ENCODE assay signal across 8 mouse cellular contexts in genomic region chr11:93097001-93097400, GRCm38 (mm10). TPM values are rescaled to one million over a fixed set of nuclear protein-coding genes. Genes with fewer than 3 reads are reported as not detected.
DNase-seq lines count a peak whose midpoint lies in the region; ATAC-seq and TF ChIP-seq lines count a peak whose summit lies in the region.

No protein-coding gene starts in this region.

- H3K4me3 ChIP-seq in thymus, adult 2 months (ENCODE audit: control insufficient read depth, insufficient read depth, low read length) = no peak overlapping the region
- peak overlapping the region; percentile 55 for H3K4me3 ChIP-seq in hindbrain, embryonic 12.5 days
- H3K4me3 ChIP-seq in midbrain, embryonic 13.5 days (replicated peaks) = peak overlapping the region; percentile 68
- H3K4me3 ChIP-seq in gastrocnemius, adult 2 months = no peak overlapping the region

- TF ChIP-seq CTCF in thymus, adult 2 months (IDR thresholded peaks at IDR 0.05; ENCODE audit: borderline replicate concordance, control insufficient read depth, extremely low read depth, insufficient read depth, low read length, poor library complexity) = no peak
- TF ChIP-seq CTCF in gastrocnemius, adult 2 months (IDR thresholded peaks at IDR 0.05) = no peak

- peaks cover 8% of the 10 kb centered on the region for H3K27me3 ChIP-seq in thymus, adult 2 months (ENCODE audit: control insufficient read depth, insufficient read depth, low read length)
- H3K27me3 ChIP-seq in hindbrain, embryonic 12.5 days = peaks cover 48% of the 10 kb centered on the region
- H3K27me3 ChIP-seq in midbrain, embryonic 13.5 days = peaks cover 50% of the 10 kb centered on the region

- no peaks in the 10 kb centered on the region for H3K9me3 ChIP-seq in hindbrain, embryonic 12.5 days (replicated peaks)
- H3K9me3 ChIP-seq in midbrain, embryonic 13.5 days = no peaks in the 10 kb centered on the region

- TF ChIP-seq POLR2A in thymus, adult 2 months (IDR thresholded peaks at IDR 0.05; ENCODE audit: control insufficient read depth, extremely low read depth, insufficient read depth, low read length, poor library complexity) = no peak

- peak overlapping the region; percentile 96 for H3K4me2 ChIP-seq in hindbrain, embryonic 12.5 days (replicated peaks)
- H3K4me2 ChIP-seq in midbrain, embryonic 13.5 days (replicated peaks) = peak overlapping the region; percentile 99

- DNase-seq in thymus, postnatal 4 days = peak; percentile 9
- DNase-seq in thymus, adult 2 months = no peak
- peak; percentile 25 to 49 for DNase-seq in cerebellum, postnatal 14 days
- no peak for DNase-seq in gastrocnemius, adult 2 months
- no peak for DNase-seq in frontal cortex, postnatal 25 days (ENCODE audit: low spot score in 2 of 2)
- no peak for DNase-seq in thymus, postnatal 14 days

- intact Hi-C loops in gastrocnemius, adult 2 months (cut with DNase I) = no loop called here

- WGBS in thymus, adult 2 months = 3% methylated on average over 6 of the region's 6 CpGs
- WGBS in hindbrain, embryonic 12.5 days = 0% methylated on average over 6 of the region's 6 CpGs
- WGBS in midbrain, embryonic 13.5 days = under 1% methylated on average over 6 of the region's 6 CpGs

- H3K27ac ChIP-seq in thymus, adult 2 months (ENCODE audit: control insufficient read depth, insufficient read depth, low read length) = no peak overlapping the region
- H3K27ac ChIP-seq in hindbrain, embryonic 12.5 days = no peak overlapping the region
- H3K27ac ChIP-seq in midbrain, embryonic 13.5 days = no peak overlapping the region
- H3K27ac ChIP-seq in gastrocnemius, adult 2 months = no peak overlapping the region

- H3K9ac ChIP-seq in hindbrain, embryonic 12.5 days = no peak overlapping the region
- H3K9ac ChIP-seq in midbrain, embryonic 13.5 days (replicated peaks) = peak overlapping the region; percentile 73; the same call in 1 of the 2 replicates

- no peak for ATAC-seq in hindbrain, embryonic 12.5 days (ENCODE audit: low FRiP score)
- ATAC-seq in midbrain, embryonic 13.5 days = no peak

- H3K36me3 ChIP-seq in thymus, adult 2 months (ENCODE audit: control insufficient read depth, insufficient read depth, low read length) = no peaks in the 10 kb centered on the region
- H3K36me3 ChIP-seq in hindbrain, embryonic 12.5 days = no peaks in the 10 kb centered on the region
- H3K36me3 ChIP-seq in midbrain, embryonic 13.5 days = no peaks in the 10 kb centered on the region

- H3K4me1 ChIP-seq in thymus, adult 2 months (replicated peaks; ENCODE audit: control insufficient read depth, insufficient read depth, low read length) = no peaks in the 10 kb centered on the region
- H3K4me1 ChIP-seq in hindbrain, embryonic 12.5 days = peaks cover 25% of the 10 kb centered on the region
- H3K4me1 ChIP-seq in midbrain, embryonic 13.5 days (replicated peaks) = peaks cover 27% of the 10 kb centered on the region

RNA-seq across cellular contexts. Expression of gene Car10, which starts 0.8 kb away (rescaled TPM):
- 0.03 TPM in 1 of 2 replicates, not detected in the other for polyA plus RNA-seq in thymus, adult 2 months (2012; rRNA removed)
- polyA plus RNA-seq in hindbrain, embryonic 12.5 days (2016; fragmentation: Nextera tagmentation; extraction: Ambion mirVana) = 10.6 and 13.6 TPM in 2 replicates
- 14.8 and 15.0 TPM in 2 replicates for polyA plus RNA-seq in midbrain, embryonic 13.5 days (2015; fragmentation: Nextera tagmentation; extraction: Ambion mirVana)
- not detected for total RNA-seq in gastrocnemius, adult 2 months (2021)

Comparison
In these comparisons a context has a peak if more than half of its experiments do, and no peak if none do; other contexts are left out.
1. DNase-seq: peak in thymus, postnatal 4 days (single experiment) and cerebellum, postnatal 14 days (2 of 2); none in thymus, adult 2 months (single experiment), gastrocnemius, adult 2 months (single experiment), frontal cortex, postnatal 25 days (0 of 2) and thymus, postnatal 14 days (single experiment).
2. H3K4me3 ChIP-seq: peak in hindbrain, embryonic 12.5 days (single experiment) and midbrain, embryonic 13.5 days (single experiment); none in thymus, adult 2 months (single experiment) and gastrocnemius, adult 2 months (single experiment).
3. RNA of gene Car10, which starts 0.8 kb away (polyA plus RNA-seq): 14.8 to 15.0 TPM in midbrain, embryonic 13.5 days and 10.6 to 13.6 TPM in hindbrain, embryonic 12.5 days; 0.03 TPM in thymus, adult 2 months; every median in the first group is over 10 times any median in the second.